Mouse (Mus musculus): ENCODE measurements around the gene Rit1.

- peak; percentile 47; the same call in 1 of the 2 replicates for TF ChIP-seq POLR2A (IDR thresholded peaks at IDR 0.05; ENCODE audit: extremely low read depth, insufficient read depth, low read length)
- no peak for TF ChIP-seq CTCF (IDR thresholded peaks at IDR 0.05; ENCODE audit: extremely low read depth, insufficient read depth, low read length)
Measured at GRCm38 (mm10) chr3:88716399-88717197, at the start of gene Rit1.
